Mouse (Mus musculus): ENCODE measurements around the gene Gphn.

The Gphn gene

DNA sequence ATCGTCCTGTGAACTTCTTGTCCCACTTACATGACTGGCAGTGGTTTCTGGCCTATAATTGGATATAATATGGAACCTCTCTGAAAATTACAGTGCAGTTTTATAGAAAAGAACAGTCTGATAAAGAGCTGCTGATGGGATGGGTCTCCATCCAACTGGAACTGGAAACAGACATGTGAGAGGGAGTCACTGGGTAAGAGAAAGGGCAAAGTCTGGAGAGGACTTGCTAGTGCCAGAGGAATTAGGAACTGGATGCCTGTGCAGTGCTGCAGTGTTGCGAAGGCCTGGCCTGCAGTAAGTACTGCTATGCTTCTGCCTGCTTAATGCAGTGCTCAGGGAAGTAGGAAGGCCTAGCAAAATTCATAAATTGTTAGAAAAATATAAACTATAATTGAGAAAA, 467.1 kb downstream of the Gphn start:
- no peak for DNase-seq (ENCODE audit: low read depth, low spot score)

DNA sequence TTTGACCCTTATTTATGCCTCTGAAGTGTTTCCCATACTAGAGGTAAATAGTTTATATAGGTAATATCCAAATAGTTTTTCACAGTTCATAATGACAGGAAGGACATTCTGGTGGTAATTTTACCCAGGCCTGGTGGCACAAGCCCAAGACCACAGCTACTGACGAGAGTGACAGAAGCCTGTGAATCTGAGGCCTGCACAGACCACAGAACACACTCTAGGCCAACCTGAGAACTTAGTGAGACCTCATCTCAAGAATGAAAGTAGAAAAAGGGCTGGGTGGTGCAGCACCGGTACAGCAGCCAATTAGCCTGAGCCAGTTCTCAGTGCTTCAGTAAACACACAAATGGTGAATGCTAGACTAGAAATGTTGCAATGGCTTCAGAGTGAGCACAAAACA, 491.6 kb downstream of the Gphn start:
- no peak for DNase-seq (ENCODE audit: low read depth, low spot score)

DNA sequence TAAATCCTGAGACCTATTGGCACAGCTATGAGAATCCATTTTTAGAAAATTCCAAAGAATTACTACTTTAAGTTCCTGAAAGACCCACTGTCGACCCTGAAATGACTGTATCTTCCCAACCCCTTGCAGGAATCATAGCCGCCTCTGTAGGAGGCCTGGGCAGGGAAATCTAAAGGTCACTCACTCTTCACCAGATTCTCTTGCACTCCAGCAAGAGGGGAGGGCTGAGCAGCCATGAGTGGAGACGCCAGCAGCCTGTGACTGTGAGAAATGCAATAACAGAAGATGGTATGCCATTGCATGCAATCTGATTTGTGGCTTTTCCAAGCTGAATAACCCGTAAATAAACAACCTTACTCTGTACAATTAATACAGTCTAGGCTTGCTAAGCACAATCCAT, 501.5 kb downstream of the Gphn start:
- no peak for DNase-seq (ENCODE audit: low read depth, low spot score)
